Mouse (Mus musculus) lung, postnatal 0 days (tissue): ENCODE data around the gene Ascl3.
A peak's percentile ranks its signal among the peaks of the same experiment; 100 is the strongest.

ENCODE experiments used
- CTCF ChIP-seq: IDR thresholded peaks from 2 replicates; pipeline ENCODE4 v1.5.1; 2016; ENCODE audit warnings: antibody characterized with exemption, mild to moderate bottlenecking
- EP300 ChIP-seq: IDR thresholded peaks from 2 replicates; pipeline ENCODE4 v1.6.1; 2016; ENCODE audit warnings: antibody characterized with exemption, mild to moderate bottlenecking, control low read depth

- TF ChIP-seq CTCF (no peak), EP300 (peak; percentile 86)
Measured at GRCm38 (mm10) chr7:109686585-109687128, 44.9 kb downstream of the Ascl3 start.
